Mouse (Mus musculus) lung, postnatal 14 days (tissue): ENCODE measurements around the gene Mthfr.

Source experiments
- DNase-seq: peaks from one replicate; pipeline ENCODE4 v3.0.0; 2021

Mthfr gene

GRCm38 (mm10) chr4:148065702-148066400 lies 27.0 kb downstream of the Mthfr start:
- no peak for DNase-seq

- DNase-seq, result no peak
Measured at GRCm38 (mm10) chr4:148066401-148066744, 27.5 kb downstream of the Mthfr start.

- no peak for DNase-seq
Measured at GRCm38 (mm10) chr4:148067346-148067745, 28.5 kb downstream of the Mthfr start.

GRCm38 (mm10) chr4:148069602-148070218 lies 30.8 kb downstream of the Mthfr start:
- DNase-seq, result no peak

- no peak for DNase-seq
Measured at GRCm38 (mm10) chr4:148071508-148071907, 32.6 kb downstream of the Mthfr start.

GRCm38 (mm10) chr4:148074521-148075189 lies 35.8 kb downstream of the Mthfr start:
- no peak for DNase-seq

- DNase-seq, result peak; percentile 73
Measured at GRCm38 (mm10) chr4:148075259-148075658, 36.4 kb downstream of the Mthfr start.

GRCm38 (mm10) chr4:148075881-148076280 lies 37.0 kb downstream of the Mthfr start:
- DNase-seq, result no peak

- no peak for DNase-seq
Measured at GRCm38 (mm10) chr4:148079212-148079611, 40.3 kb downstream of the Mthfr start.

GRCm38 (mm10) chr4:148079944-148080596 lies 41.2 kb downstream of the Mthfr start:
- no peak for DNase-seq

GRCm38 (mm10) chr4:148080597-148080973 lies 41.7 kb downstream of the Mthfr start:
- no peak for DNase-seq

GRCm38 (mm10) chr4:148081201-148081600 lies 42.3 kb downstream of the Mthfr start:
- no peak for DNase-seq

- DNase-seq, result peak; percentile 70
Measured at GRCm38 (mm10) chr4:148082257-148083044, 43.6 kb downstream of the Mthfr start.

GRCm38 (mm10) chr4:148083176-148083899 lies 44.5 kb downstream of the Mthfr start:
- peak; percentile 47 for DNase-seq

GRCm38 (mm10) chr4:148084261-148084714 lies 45.4 kb downstream of the Mthfr start:
- DNase-seq, result peak; percentile 59

- DNase-seq, result no peak
Measured at GRCm38 (mm10) chr4:148085131-148085906, 46.4 kb downstream of the Mthfr start.

- DNase-seq, result no peak
Measured at GRCm38 (mm10) chr4:148085907-148086305, 47.0 kb downstream of the Mthfr start.

- DNase-seq, result peak; percentile 45
Measured at GRCm38 (mm10) chr4:148087091-148087906, 48.4 kb downstream of the Mthfr start.

- DNase-seq, result peak; percentile 96
Measured at GRCm38 (mm10) chr4:148087907-148088527, 49.1 kb downstream of the Mthfr start, which contains the start of gene Agtrap. Agtrap (minus strand) TSS chr4:148088031.

- DNase-seq, result no peak
Measured at GRCm38 (mm10) chr4:148089166-148089565, 50.3 kb downstream of the Mthfr start.
